Mouse (Mus musculus) brain, adult 2 months (tissue): ENCODE results near the gene Usp3.
A peak's percentile ranks its signal among the peaks of the same experiment; 100 is the strongest.

ENCODE experiments used
- DNase-seq: peaks from one replicate; pipeline ENCODE4 v3.0.0; 2011; ENCODE audit warnings: low read depth, low spot score

The Usp3 gene

GRCm38 (mm10) chr9:66592708-66593612, at the start of gene Usp3:
Gene Usp3 (minus strand): TSS chr9:66593142.
- DNase-seq: peak; percentile 97

GRCm38 (mm10) chr9:66640491-66640890, 47.5 kb upstream of the Usp3 start:
- DNase-seq: no peak

GRCm38 (mm10) chr9:66639626-66640025, 46.7 kb upstream of the Usp3 start:
- no peak for DNase-seq

GRCm38 (mm10) chr9:66632441-66632840, 39.5 kb upstream of the Usp3 start:
- DNase-seq: no peak

- DNase-seq: peak; percentile 23
Observed at GRCm38 (mm10) chr9:66630931-66631330, 38.0 kb upstream of the Usp3 start.

GRCm38 (mm10) chr9:66626661-66627060, 33.7 kb upstream of the Usp3 start:
- no peak for DNase-seq

GRCm38 (mm10) chr9:66625974-66626530, 33.1 kb upstream of the Usp3 start:
- DNase-seq: no peak

GRCm38 (mm10) chr9:66624873-66625272, 31.9 kb upstream of the Usp3 start:
- no peak for DNase-seq

GRCm38 (mm10) chr9:66623627-66624026, 30.7 kb upstream of the Usp3 start:
- no peak for DNase-seq

GRCm38 (mm10) chr9:66620581-66620981, 27.6 kb upstream of the Usp3 start:
- peak; percentile 43 for DNase-seq

GRCm38 (mm10) chr9:66620055-66620454, 27.1 kb upstream of the Usp3 start:
- DNase-seq: no peak

GRCm38 (mm10) chr9:66617812-66618211, 24.9 kb upstream of the Usp3 start:
- DNase-seq: no peak

GRCm38 (mm10) chr9:66616858-66617257, 23.9 kb upstream of the Usp3 start:
- no peak for DNase-seq

GRCm38 (mm10) chr9:66615141-66615540, 22.2 kb upstream of the Usp3 start:
- DNase-seq: no peak

- DNase-seq: no peak
Observed at GRCm38 (mm10) chr9:66614547-66614946, 21.6 kb upstream of the Usp3 start.

- DNase-seq: no peak
Observed at GRCm38 (mm10) chr9:66613667-66614066, 20.7 kb upstream of the Usp3 start.

GRCm38 (mm10) chr9:66611478-66612093, 18.6 kb upstream of the Usp3 start:
- peak; percentile 96 for DNase-seq

- DNase-seq: no peak
Observed at GRCm38 (mm10) chr9:66608817-66609345, 15.9 kb upstream of the Usp3 start.

GRCm38 (mm10) chr9:66606851-66607250, 13.9 kb upstream of the Usp3 start:
- no peak for DNase-seq

- no peak for DNase-seq
Observed at GRCm38 (mm10) chr9:66605876-66606750, 13.2 kb upstream of the Usp3 start.
